Mouse (Mus musculus) forebrain, postnatal 0 days (tissue): ENCODE data around the gene Slc25a5. TPM values are rescaled to one million over a fixed set of nuclear protein-coding genes. Genes with fewer than 3 reads are reported as not detected.

Source experiments
- ATAC-seq: fragments of 200-750 bp; cut with Nextera tagmentation; 2 replicates; pipeline ENCODE4 v1.8.0; 2017; ENCODE audit warnings: mild to moderate bottlenecking, moderate library complexity
- DNase-seq: peaks from one replicate; pipeline ENCODE4 v3.0.0-alpha.2; 2015
- H3K27ac ChIP-seq: fragments of 300-500 bp; sonication (generic); 2 replicates; pipeline ENCODE4 v1.5.1; 2014; ENCODE audit warnings: low read depth, mild to moderate bottlenecking, antibody characterized with exemption, low read length, moderate library complexity, mixed read lengths
- H3K27me3 ChIP-seq: fragments of 300-500 bp; sonication (generic); 2 replicates; pipeline ENCODE4 v1.6.1; 2014; ENCODE audit warnings: mild to moderate bottlenecking, low read length, mixed read lengths; ENCODE audit not compliant: insufficient read depth
- H3K36me3 ChIP-seq: fragments of 300-500 bp; sonication (generic); 2 replicates; pipeline ENCODE4 v1.6.1; 2014; ENCODE audit warnings: mild to moderate bottlenecking, moderate library complexity; ENCODE audit not compliant: insufficient read depth
- H3K4me1 ChIP-seq: fragments of 300-500 bp; sonication (generic); 2 replicates; pipeline ENCODE4 v1.6.1; 2014; ENCODE audit warnings: antibody characterized with exemption; ENCODE audit not compliant: insufficient read depth
- H3K4me2 ChIP-seq: fragments of 300-500 bp; sonication (generic); 2 replicates; pipeline ENCODE4 v1.6.1; 2014; ENCODE audit warnings: low read depth, mild to moderate bottlenecking, moderate library complexity
- H3K4me3 ChIP-seq: fragments of 300-500 bp; sonication (generic); 2 replicates; pipeline ENCODE4 v1.5.1; 2014; ENCODE audit warnings: low read depth, low read length, mixed read lengths
- H3K9ac ChIP-seq: fragments of 300-500 bp; sonication (generic); 2 replicates; pipeline ENCODE4 v1.6.1; 2014; ENCODE audit warnings: mild to moderate bottlenecking
- H3K9me3 ChIP-seq: fragments of 300-500 bp; sonication (generic); 2 replicates; pipeline ENCODE4 v1.6.1; 2016; ENCODE audit warnings: low read length
- CTCF ChIP-seq: sonication (generic); IDR thresholded peaks from 2 replicates; pipeline ENCODE4 v1.5.1; 2016; ENCODE audit warnings: antibody characterized with exemption, control low read depth, low read depth
- WGBS: fragments of 180-500 bp; shearing (Covaris S2); extraction: QIAGEN DNeasy Blood & Tissue Kit; methylation state at CpG from one replicate; pipeline ENCODE4 v1.1.7; 2014; 5-methylcytosine and 5-hydroxymethylcytosine counted together
- polyA plus RNA-seq: library from polyadenylated mRNA; unstranded; fragments of >200 nt; fragmentation: Nextera tagmentation; extraction: Ambion mirVana; gene quantifications from 2 replicates; pipeline ENCODE4 v1.2.1, GENCODE M21; 2015
- total RNA-seq: library from RNA; depleted of rRNA; stranded (reverse); fragments of >200 nt; gene quantifications from 2 replicates; pipeline ENCODE4 v1.2.3, GENCODE M21; 2014

Gene Slc25a5
- total and polyA plus RNA-seq, 2 experiments from 2014 or later, result 333 to 466 TPM

GRCm38 (mm10) chrX:36758566-36758965 lies 36.9 kb upstream of the Slc25a5 start:
- Histone ChIP-seq H3K27me3 (no peaks in the 10 kb centered on the region), H3K9ac (no peak overlapping the region), H3K9me3 (no peaks in the 10 kb centered on the region), H3K27ac (no peak overlapping the region), H3K4me1 (0 out of 2 replicates have a peak, but pooled peaks cover 3% of the 10 kb centered on the region), H3K36me3 (no peaks in the 10 kb centered on the region), H3K4me2 (no peak overlapping the region), H3K4me3 (no peak overlapping the region)
- ATAC-seq (no peak), DNase-seq (no peak)
- TF ChIP-seq CTCF, result no peak
- WGBS, result 61% methylated on average over 6 of the region's 6 CpGs

- no peaks in the 10 kb centered on the region for H3K9me3 ChIP-seq
- TF ChIP-seq CTCF, result peak; percentile 78
- H3K4me2 ChIP-seq, result no peak overlapping the region
- 32% methylated on average over 6 of the region's 6 CpGs for WGBS
- H3K4me3 ChIP-seq, result no peak overlapping the region
- peak; percentile 73 for DNase-seq
- ATAC-seq, result peak; percentile 48
- no peak overlapping the region for H3K27ac ChIP-seq
- H3K4me1 ChIP-seq, result 0 out of 2 replicates have a peak, but pooled peaks cover 3% of the 10 kb centered on the region
- no peaks in the 10 kb centered on the region for H3K27me3 ChIP-seq
- no peaks in the 10 kb centered on the region for H3K36me3 ChIP-seq
- no peak overlapping the region for H3K9ac ChIP-seq
Observed at GRCm38 (mm10) chrX:36760946-36761635, 34.4 kb upstream of the Slc25a5 start.

GRCm38 (mm10) chrX:36762289-36762688 lies 33.2 kb upstream of the Slc25a5 start:
- H3K27ac ChIP-seq, result no peak overlapping the region
- 0 out of 2 replicates have a peak, but pooled peaks cover 3% of the 10 kb centered on the region for H3K4me1 ChIP-seq
- no peak overlapping the region for H3K4me3 ChIP-seq
- no peak overlapping the region for H3K9ac ChIP-seq
- WGBS, result 61% methylated on average over 5 of the region's 5 CpGs
- H3K36me3 ChIP-seq, result no peaks in the 10 kb centered on the region
- no peaks in the 10 kb centered on the region for H3K27me3 ChIP-seq
- no peak for TF ChIP-seq CTCF
- DNase-seq, result no peak
- no peak overlapping the region for H3K4me2 ChIP-seq
- no peaks in the 10 kb centered on the region for H3K9me3 ChIP-seq
- ATAC-seq, result no peak

- no peaks in the 10 kb centered on the region for H3K36me3 ChIP-seq
- WGBS, result 35% methylated on average over 4 of the region's 4 CpGs
- no peak for ATAC-seq
- no peaks in the 10 kb centered on the region for H3K27me3 ChIP-seq
- no peak overlapping the region for H3K27ac ChIP-seq
- no peak overlapping the region for H3K4me3 ChIP-seq
- 0 out of 2 replicates have a peak, but pooled peaks cover 3% of the 10 kb centered on the region for H3K4me1 ChIP-seq
- DNase-seq, result no peak
- no peaks in the 10 kb centered on the region for H3K9me3 ChIP-seq
- TF ChIP-seq CTCF, result no peak
- H3K9ac ChIP-seq, result no peak overlapping the region
- H3K4me2 ChIP-seq, result no peak overlapping the region
Observed at GRCm38 (mm10) chrX:36762894-36763293, 32.6 kb upstream of the Slc25a5 start.

- WGBS, result 27% methylated on average over 11 of the region's 11 CpGs
- no peak for TF ChIP-seq CTCF
- Histone ChIP-seq H3K27me3 (no peaks in the 10 kb centered on the region), H3K9ac (no peak overlapping the region), H3K4me1 (0 out of 2 replicates have a peak, but pooled peaks cover 3% of the 10 kb centered on the region), H3K36me3 (no peaks in the 10 kb centered on the region), H3K27ac (peak overlapping the region; percentile 67), H3K4me3 (no peak overlapping the region), H3K9me3 (no peaks in the 10 kb centered on the region), H3K4me2 (0 out of 2 replicates have a peak overlapping the region, but pooled peaks have one; percentile 8)
- DNase-seq, result no peak
- peak; percentile 61 for ATAC-seq
Observed at GRCm38 (mm10) chrX:36763298-36763933, 32.0 kb upstream of the Slc25a5 start.

GRCm38 (mm10) chrX:36763934-36764317 lies 31.5 kb upstream of the Slc25a5 start:
- H3K36me3 ChIP-seq, result no peaks in the 10 kb centered on the region
- no peaks in the 10 kb centered on the region for H3K9me3 ChIP-seq
- no peak for DNase-seq
- ATAC-seq, result 0 out of 2 replicates have a peak, but pooled peaks have one; percentile 6
- H3K4me1 ChIP-seq, result 0 out of 2 replicates have a peak, but pooled peaks cover 3% of the 10 kb centered on the region
- no peak overlapping the region for H3K9ac ChIP-seq
- H3K4me2 ChIP-seq, result no peak overlapping the region
- no peak for TF ChIP-seq CTCF
- WGBS, result 20% methylated on average over 2 of the region's 2 CpGs
- 0 out of 2 replicates have a peak overlapping the region, but pooled peaks have one; percentile 67 for H3K27ac ChIP-seq
- H3K4me3 ChIP-seq, result no peak overlapping the region
- no peaks in the 10 kb centered on the region for H3K27me3 ChIP-seq

- DNase-seq (no peak), ATAC-seq (no peak)
- H3K4me2 ChIP-seq, result no peak overlapping the region
- H3K4me3 ChIP-seq, result no peak overlapping the region
- WGBS, result 48% methylated on average over 5 of the region's 5 CpGs
- no peaks in the 10 kb centered on the region for H3K9me3 ChIP-seq
- no peak overlapping the region for H3K27ac ChIP-seq
- H3K4me1 ChIP-seq, result 0 out of 2 replicates have a peak, but pooled peaks cover 3% of the 10 kb centered on the region
- no peak for TF ChIP-seq CTCF
- H3K36me3 ChIP-seq, result no peaks in the 10 kb centered on the region
- H3K9ac ChIP-seq, result no peak overlapping the region
- H3K27me3 ChIP-seq, result no peaks in the 10 kb centered on the region
Observed at GRCm38 (mm10) chrX:36767386-36767785, 28.1 kb upstream of the Slc25a5 start.
